In genomic region chr7:126748824-126749223, GRCm38 (mm10) we compare ENCODE assay signal across 19 mouse cellular contexts. TPM values are rescaled to one million over a fixed set of nuclear protein-coding genes. Genes with fewer than 3 reads are reported as not detected.
DNase-seq lines count a peak whose midpoint lies in the region; ATAC-seq and TF ChIP-seq lines count a peak whose summit lies in the region.
"Had no signal": no experiment of that assay in that cellular context is flagged by ENCODE, and none has a peak within 500 bp of the region (broad histone marks: within the 10 kb centered on the region; RNA-seq: fewer than 3 reads in every experiment).

No protein-coding gene starts in this region.

- H3K36me3 ChIP-seq in lung, embryonic 15.5 days: no peaks in the 10 kb centered on the region
- no peaks in the 10 kb centered on the region for H3K36me3 ChIP-seq in intestine, postnatal 0 days (ENCODE audit: control insufficient read depth, insufficient read depth)
- no peaks in the 10 kb centered on the region for H3K36me3 ChIP-seq in stomach, embryonic 16.5 days (ENCODE audit: control insufficient read depth, insufficient read depth, low read length)
- H3K36me3 ChIP-seq: heart, embryonic 12.5 days; midbrain, embryonic 10.5 days had no signal

- H3K4me2 ChIP-seq in lung, embryonic 15.5 days: no peak overlapping the region
- 0 out of 2 replicates have a peak overlapping the region, but pooled peaks have one; percentile 6 for H3K4me2 ChIP-seq in intestine, postnatal 0 days (replicated peaks; ENCODE audit: low read depth)
- H3K4me2 ChIP-seq in stomach, embryonic 16.5 days (ENCODE audit: low read depth, low read length): no peak overlapping the region
- H3K4me2 ChIP-seq: heart, embryonic 12.5 days had no signal

- H3K27ac ChIP-seq in lung, embryonic 15.5 days: peak overlapping the region; percentile 19; the same call in 1 of the 2 replicates
- peak overlapping the region; percentile 56; the same call in 1 of the 2 replicates for H3K27ac ChIP-seq in brown adipose tissue, adult 24 weeks (replicated peaks; ENCODE audit: low read depth, low read length)
- H3K27ac ChIP-seq in intestine, postnatal 0 days (ENCODE audit: low read depth, low read length): peak overlapping the region; percentile 76
- H3K27ac ChIP-seq in stomach, embryonic 16.5 days (ENCODE audit: low read length): peak overlapping the region; percentile 46; the same call in 1 of the 2 replicates
- H3K27ac ChIP-seq: gastrocnemius, adult 2 months; midbrain, embryonic 10.5 days had no signal

- H3K4me3 ChIP-seq in lung, embryonic 15.5 days: no peak overlapping the region
- no peak overlapping the region for H3K4me3 ChIP-seq in brown adipose tissue, adult 24 weeks (ENCODE audit: insufficient read depth, low read depth, low read length)
- H3K4me3 ChIP-seq in intestine, postnatal 0 days (ENCODE audit: low read depth, low read length): no peak overlapping the region
- H3K4me3 ChIP-seq in stomach, embryonic 16.5 days (replicated peaks; ENCODE audit: low read length): no peak overlapping the region
- H3K4me3 ChIP-seq: gastrocnemius, adult 2 months; heart, embryonic 12.5 days; midbrain, embryonic 10.5 days had no signal

- no peak overlapping the region for H3K9ac ChIP-seq in lung, embryonic 15.5 days
- no peak overlapping the region for H3K9ac ChIP-seq in intestine, postnatal 0 days (ENCODE audit: low read depth, low read length)
- no peak overlapping the region for H3K9ac ChIP-seq in stomach, embryonic 16.5 days (ENCODE audit: low read length)
- H3K9ac ChIP-seq: heart, embryonic 12.5 days had no signal

- no peak for ATAC-seq in lung, embryonic 15.5 days (ENCODE audit: borderline replicate concordance, extremely low read depth, low FRiP score, low TSS enrichment)
- peak; percentile 72 for ATAC-seq in intestine, postnatal 0 days
- no peak for ATAC-seq in stomach, embryonic 16.5 days (ENCODE audit: insufficient read depth, low FRiP score)
- ATAC-seq: hindbrain, embryonic 16.5 days had no signal

- 61% methylated on average over 7 of the region's 7 CpGs for WGBS in lung, embryonic 15.5 days
- 33% methylated on average over 7 of the region's 7 CpGs for WGBS in intestine, postnatal 0 days
- WGBS in stomach, embryonic 16.5 days: 65% methylated on average over 7 of the region's 7 CpGs

- no peak for DNase-seq in lung, postnatal 36 days
- DNase-seq in adrenal gland, postnatal 25 days: no peak
- DNase-seq in urinary bladder, postnatal 14 days (ENCODE audit: low spot score): no peak
- DNase-seq: adrenal gland, adult 8-10 months; cerebellum, adult 18-20 months; cerebellum, postnatal 36 days; gastrocnemius, adult 2 months; heart, postnatal 14 days; kidney, adult 2 months; kidney, postnatal 14 days; thymus, adult 18-20 months had no signal

- H3K4me1 ChIP-seq in lung, embryonic 15.5 days: peaks cover 11% of the 10 kb centered on the region; the same call in 1 of the 2 replicates
- no peaks in the 10 kb centered on the region for H3K4me1 ChIP-seq in brown adipose tissue, adult 24 weeks (ENCODE audit: control insufficient read depth, insufficient read depth, insufficient read length, low read length)
- no peaks in the 10 kb centered on the region for H3K4me1 ChIP-seq in intestine, postnatal 0 days (replicated peaks; ENCODE audit: control insufficient read depth, insufficient read depth, low read length)
- no peaks in the 10 kb centered on the region for H3K4me1 ChIP-seq in stomach, embryonic 16.5 days (ENCODE audit: control insufficient read depth, insufficient read depth, low read length)
- H3K4me1 ChIP-seq: heart, embryonic 12.5 days had no signal

- H3K9me3 ChIP-seq in lung, embryonic 15.5 days: no peaks in the 10 kb centered on the region
- H3K9me3 ChIP-seq in intestine, postnatal 0 days (ENCODE audit: control insufficient read depth): no peaks in the 10 kb centered on the region
- H3K9me3 ChIP-seq in stomach, embryonic 16.5 days (replicated peaks; ENCODE audit: control insufficient read depth, low read length): no peaks in the 10 kb centered on the region
- H3K9me3 ChIP-seq: heart, embryonic 12.5 days; midbrain, embryonic 10.5 days had no signal

- TF ChIP-seq CTCF in intestine, postnatal 0 days (IDR thresholded peaks at IDR 0.05; ENCODE audit: low read depth): no peak

- no peaks in the 10 kb centered on the region for H3K27me3 ChIP-seq in lung, embryonic 15.5 days
- no peaks in the 10 kb centered on the region for H3K27me3 ChIP-seq in intestine, postnatal 0 days (replicated peaks; ENCODE audit: control insufficient read depth, insufficient read depth, low read length)
- H3K27me3 ChIP-seq in stomach, embryonic 16.5 days (ENCODE audit: control insufficient read depth, insufficient read depth, low read length): no peaks in the 10 kb centered on the region
- H3K27me3 ChIP-seq: heart, embryonic 12.5 days had no signal

RNA-seq across cellular contexts. Expression of gene Mapk3, which starts 10.6 kb away (rescaled TPM):
- 132 and 135 TPM in 2 replicates for polyA plus RNA-seq in lung, embryonic 15.5 days (2015; fragmentation: Nextera tagmentation; extraction: Ambion mirVana)
- 68.9 and 90.6 TPM in 2 replicates for polyA plus RNA-seq in brown adipose tissue, adult 24 weeks (2012; ENCODE audit: insufficient read depth, insufficient read length, missing spikeins)
- polyA plus RNA-seq in intestine, postnatal 0 days (2015; fragmentation: Nextera tagmentation; extraction: Ambion mirVana): 131 and 142 TPM in 2 replicates
- 94.8 and 109 TPM in 2 replicates for polyA plus RNA-seq in stomach, embryonic 16.5 days (2015; fragmentation: Nextera tagmentation; extraction: Ambion mirVana)
- total RNA-seq in adrenal gland, postnatal 25 days (2021): 142 and 170 TPM in 2 replicates

RNA-seq across cellular contexts. Expression of gene Gdpd3, which starts 17.3 kb away (rescaled TPM):
- polyA plus RNA-seq in lung, embryonic 15.5 days (2015; fragmentation: Nextera tagmentation; extraction: Ambion mirVana): 2.5 and 2.8 TPM in 2 replicates
- polyA plus RNA-seq in brown adipose tissue, adult 24 weeks (2012; ENCODE audit: insufficient read depth, insufficient read length, missing spikeins): not detected in 2 replicates
- 13.9 and 14.6 TPM in 2 replicates for polyA plus RNA-seq in intestine, postnatal 0 days (2015; fragmentation: Nextera tagmentation; extraction: Ambion mirVana)
- polyA plus RNA-seq in stomach, embryonic 16.5 days (2015; fragmentation: Nextera tagmentation; extraction: Ambion mirVana): 11.1 and 15.4 TPM in 2 replicates
- 6.5 and 7.5 TPM in 2 replicates for total RNA-seq in adrenal gland, postnatal 25 days (2021)
- total RNA-seq: midbrain, postnatal 0 days had no signal

RNA-seq across cellular contexts. Expression of gene Ypel3, which starts 27.9 kb away (rescaled TPM):
- 90.3 and 96.2 TPM in 2 replicates for polyA plus RNA-seq in lung, embryonic 15.5 days (2015; fragmentation: Nextera tagmentation; extraction: Ambion mirVana)
- 156 and 157 TPM in 2 replicates for polyA plus RNA-seq in brown adipose tissue, adult 24 weeks (2012; ENCODE audit: insufficient read depth, insufficient read length, missing spikeins)
- 63.1 and 64.6 TPM in 2 replicates for polyA plus RNA-seq in intestine, postnatal 0 days (2015; fragmentation: Nextera tagmentation; extraction: Ambion mirVana)
- 60.6 and 65.9 TPM in 2 replicates for polyA plus RNA-seq in stomach, embryonic 16.5 days (2015; fragmentation: Nextera tagmentation; extraction: Ambion mirVana)
- 122 and 181 TPM in 2 replicates for total RNA-seq in adrenal gland, postnatal 25 days (2021)

RNA-seq across cellular contexts. Expression of gene Tbx6, which starts 32.5 kb away (rescaled TPM):
- polyA plus RNA-seq in lung, embryonic 15.5 days (2015; fragmentation: Nextera tagmentation; extraction: Ambion mirVana): 0.26 and 0.51 TPM in 2 replicates
- polyA plus RNA-seq in brown adipose tissue, adult 24 weeks (2012; ENCODE audit: insufficient read depth, insufficient read length, missing spikeins): not detected in 2 replicates
- polyA plus RNA-seq in intestine, postnatal 0 days (2015; fragmentation: Nextera tagmentation; extraction: Ambion mirVana): 0.17 TPM in 2 replicates
- polyA plus RNA-seq in stomach, embryonic 16.5 days (2015; fragmentation: Nextera tagmentation; extraction: Ambion mirVana): 0.27 and 0.47 TPM in 2 replicates
- 0.67 and 1.6 TPM in 2 replicates for total RNA-seq in adrenal gland, postnatal 25 days (2021)

RNA-seq across cellular contexts. Expression of gene Coro1a, which starts 41.2 kb away (rescaled TPM):
- 36.0 and 58.1 TPM in 2 replicates for polyA plus RNA-seq in lung, embryonic 15.5 days (2015; fragmentation: Nextera tagmentation; extraction: Ambion mirVana)
- 8.5 and 10.0 TPM in 2 replicates for polyA plus RNA-seq in brown adipose tissue, adult 24 weeks (2012; ENCODE audit: insufficient read depth, insufficient read length, missing spikeins)
- polyA plus RNA-seq in intestine, postnatal 0 days (2015; fragmentation: Nextera tagmentation; extraction: Ambion mirVana): 21.5 TPM in 2 replicates
- polyA plus RNA-seq in stomach, embryonic 16.5 days (2015; fragmentation: Nextera tagmentation; extraction: Ambion mirVana): 45.8 and 55.5 TPM in 2 replicates
- 3.5 and 8.0 TPM in 2 replicates for total RNA-seq in adrenal gland, postnatal 25 days (2021)

Comparison
In these comparisons a context has a peak if more than half of its experiments do, and no peak if none do; other contexts are left out.
1. H3K27ac ChIP-seq: peak in every context shown above with its lines; median percentile 76 in intestine, postnatal 0 days; 56 in brown adipose tissue, adult 24 weeks; 46 in stomach, embryonic 16.5 days; 19 in lung, embryonic 15.5 days.